Mouse (Mus musculus) testis, adult 2 months (tissue): Measurements from ENCODE around the gene Cyp2b10.

Experiments
- CTCF ChIP-seq: fragments of 200-500 bp; IDR thresholded peaks from 2 replicates; pipeline ENCODE4 v1.5.1; 2012; ENCODE audit warnings: low read depth, mild to moderate bottlenecking, inconsistent platforms, low read length, moderate library complexity; ENCODE audit not compliant: control insufficient read depth, insufficient read depth, insufficient replicate concordance
- POLR2A ChIP-seq: fragments of 200-500 bp; IDR thresholded peaks from 2 replicates; pipeline ENCODE4 v1.6.1; 2012; ENCODE audit warnings: low read depth, mild to moderate bottlenecking, inconsistent platforms, low read length, moderate library complexity; ENCODE audit not compliant: control insufficient read depth

- no peak for TF ChIP-seq CTCF
- no peak for TF ChIP-seq POLR2A
Measured at GRCm38 (mm10) chr7:25893159-25893558, 4.3 kb upstream of the Cyp2b10 start.
